Mouse (Mus musculus): ENCODE data around the gene Klhl32.
"Not testable (repeated sequence)": the region's sequence is repeated elsewhere in the genome, so short reads cannot be mapped to it uniquely, and the experiment has no call there.

Klhl32 gene

DNA sequence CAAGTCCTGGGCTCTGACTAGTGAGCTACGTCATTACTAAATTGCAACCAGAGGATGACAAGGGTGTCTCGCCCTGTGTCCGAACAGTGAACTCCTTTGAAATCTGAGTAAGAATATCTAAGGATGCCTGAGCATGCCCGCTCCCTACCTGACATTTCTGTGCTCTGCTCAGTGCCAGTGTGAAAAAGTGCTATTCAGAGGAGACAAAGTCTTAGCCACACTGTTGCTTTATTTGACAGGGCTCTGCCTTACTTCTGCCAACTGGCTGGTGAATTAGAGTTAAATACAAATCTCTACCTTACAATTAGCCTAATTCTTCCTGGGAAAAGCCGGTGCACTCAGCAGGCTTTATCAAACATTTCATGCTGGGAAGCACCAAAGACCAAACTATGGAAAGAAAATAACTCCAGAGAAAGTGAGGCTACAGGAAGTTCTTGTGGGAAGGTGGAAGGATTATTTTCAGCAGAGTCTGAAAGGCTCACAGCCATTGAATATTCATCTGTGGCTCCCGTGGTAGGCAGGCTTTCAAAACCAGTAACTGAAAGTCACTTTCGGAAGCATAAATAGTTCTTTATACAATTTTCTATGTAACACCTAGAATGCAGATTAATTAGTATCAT is 57.1 kb downstream of the Klhl32 start:
- no peak for DNase-seq

DNA sequence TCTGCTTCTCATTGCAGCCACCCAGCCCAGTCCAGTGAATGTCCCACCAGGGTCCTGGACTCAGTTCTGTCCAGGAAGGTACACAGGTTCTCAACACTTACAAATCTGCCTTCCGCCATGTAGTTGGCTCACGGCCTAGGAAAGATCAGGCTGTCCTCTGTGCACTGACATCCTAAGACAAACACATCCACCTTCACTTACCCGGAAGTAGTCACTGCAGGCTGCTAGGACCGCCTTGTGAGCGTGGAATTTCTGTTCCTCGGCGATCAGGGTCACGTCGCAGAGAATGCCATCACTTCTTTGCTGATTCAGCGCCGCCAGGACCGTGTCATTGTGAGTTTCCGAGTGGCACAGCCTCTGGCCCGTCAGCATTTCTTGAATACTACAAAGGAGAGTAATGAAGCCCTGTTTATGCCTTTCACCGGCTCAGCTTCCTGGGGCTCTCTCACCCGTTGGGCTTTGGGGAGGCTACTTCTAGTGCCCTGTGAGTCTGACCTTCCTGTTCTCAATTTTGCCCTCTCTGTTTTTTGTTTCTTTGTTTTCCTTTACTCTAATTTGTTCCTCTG is 58.4 kb downstream of the Klhl32 start:
- DNase-seq = peak; percentile 29

DNA sequence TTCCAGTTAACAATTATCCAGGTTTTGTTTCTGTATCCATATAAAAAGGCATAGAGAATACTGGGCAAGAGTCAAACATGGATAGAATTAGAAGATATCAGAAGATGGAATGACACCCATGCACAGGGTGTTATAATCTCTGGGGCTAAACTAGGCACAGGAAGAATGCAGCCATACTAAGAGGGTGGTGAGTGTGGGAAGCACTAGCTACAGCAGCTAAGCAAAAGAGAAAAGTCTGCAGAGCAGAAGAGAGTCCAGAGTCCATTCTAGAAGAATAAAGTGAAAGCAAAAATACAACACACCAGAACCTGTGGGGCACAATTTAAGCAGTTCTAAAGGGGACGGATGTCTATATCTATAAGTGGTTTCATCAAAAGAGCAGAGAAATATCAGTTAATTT is 61.6 kb downstream of the Klhl32 start:
- no peak for DNase-seq

DNA sequence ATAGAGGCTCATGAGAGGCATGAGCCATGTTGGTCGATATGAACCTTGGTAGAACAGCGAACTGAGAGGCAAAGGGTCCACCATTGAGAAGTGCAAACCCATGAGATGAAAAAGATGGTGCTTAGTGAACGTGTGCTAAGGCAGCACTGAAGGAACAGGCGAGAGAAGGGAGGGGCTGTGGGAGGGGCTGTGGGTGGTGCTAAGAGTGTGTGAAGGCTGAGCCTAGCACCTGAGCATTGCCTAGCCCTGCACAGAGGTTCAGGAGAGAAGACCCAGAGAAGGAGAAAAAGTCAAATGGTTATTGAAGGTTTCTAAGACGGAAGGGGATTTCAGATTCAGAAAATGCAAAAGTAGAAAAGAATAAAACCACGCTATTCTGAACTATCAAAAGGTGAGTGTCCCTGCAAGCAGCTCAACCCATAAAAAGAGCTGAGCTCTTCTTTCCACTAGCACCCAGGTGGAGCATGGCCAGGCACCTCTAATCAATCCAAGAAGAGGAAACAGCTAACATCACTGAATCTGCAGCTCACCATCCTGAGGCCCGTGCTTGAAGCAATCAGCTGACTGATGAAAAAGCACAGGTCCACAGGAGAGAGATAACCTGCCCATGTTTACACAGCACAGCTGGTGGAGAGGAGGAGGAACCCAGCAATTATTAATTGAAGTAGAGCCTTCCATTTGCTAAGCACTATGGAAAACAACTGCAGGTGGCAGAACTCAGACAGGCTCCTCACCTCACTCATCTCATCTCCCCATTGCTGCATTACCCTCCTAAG is 65.0 kb downstream of the Klhl32 start:
- DNase-seq = no peak

DNA sequence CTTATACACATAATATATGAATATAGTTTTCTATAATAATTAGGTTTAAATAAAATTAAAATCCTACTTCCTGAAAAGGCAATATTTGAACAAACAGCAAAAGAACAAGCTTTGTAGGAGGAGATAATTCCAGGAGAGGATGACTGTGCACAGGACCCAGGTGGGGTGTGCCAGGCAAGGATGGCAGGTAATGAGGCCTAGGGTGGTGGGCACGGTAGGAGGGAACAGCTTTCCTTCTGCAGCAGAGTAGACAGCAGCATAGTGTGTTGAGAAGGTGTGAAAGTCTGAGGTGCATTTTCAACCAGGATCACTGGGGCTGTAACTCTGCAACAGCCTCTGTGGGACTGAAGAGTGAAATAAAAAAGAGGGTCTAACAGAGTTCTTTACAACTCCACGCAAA is 85.0 kb downstream of the Klhl32 start:
- DNase-seq = no peak

DNA sequence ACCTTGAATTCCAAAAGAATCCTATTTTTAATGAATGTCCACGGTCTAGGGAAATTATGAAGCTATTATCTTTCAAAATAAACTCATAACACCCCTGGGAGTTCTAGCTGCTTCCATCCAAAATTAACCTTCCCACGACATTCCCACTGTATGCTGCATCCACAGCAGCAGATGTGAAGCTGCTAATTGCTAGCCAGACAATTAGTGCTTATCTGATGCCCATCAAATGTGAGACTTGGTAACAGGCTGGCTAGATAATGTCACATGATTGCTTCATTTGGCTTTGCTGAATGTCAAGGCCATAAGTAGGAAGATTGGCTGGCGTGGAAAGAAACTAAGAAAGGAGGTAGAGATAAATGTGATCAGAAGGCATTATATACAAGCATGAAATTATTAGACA is 85.5 kb downstream of the Klhl32 start:
- DNase-seq = peak; percentile 27

DNA sequence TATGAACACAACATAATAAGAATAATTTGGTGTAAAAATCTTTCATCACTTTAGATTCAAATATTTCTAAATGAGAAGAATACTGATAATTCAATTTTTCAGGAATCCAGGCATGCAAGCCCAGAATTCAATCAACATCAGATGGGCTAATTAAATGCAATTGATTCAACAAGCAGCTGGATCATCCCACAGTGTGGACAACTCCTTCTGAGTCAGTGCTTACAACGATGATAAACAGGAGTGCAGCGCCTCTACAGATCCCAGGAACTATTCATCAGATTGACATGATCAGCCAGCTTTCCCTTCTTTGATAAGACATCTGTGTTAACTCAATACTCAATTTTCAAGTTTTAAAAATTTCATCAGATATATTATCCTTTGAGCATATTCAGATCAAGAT is 86.4 kb downstream of the Klhl32 start:
- peak; percentile 8 for DNase-seq

DNA sequence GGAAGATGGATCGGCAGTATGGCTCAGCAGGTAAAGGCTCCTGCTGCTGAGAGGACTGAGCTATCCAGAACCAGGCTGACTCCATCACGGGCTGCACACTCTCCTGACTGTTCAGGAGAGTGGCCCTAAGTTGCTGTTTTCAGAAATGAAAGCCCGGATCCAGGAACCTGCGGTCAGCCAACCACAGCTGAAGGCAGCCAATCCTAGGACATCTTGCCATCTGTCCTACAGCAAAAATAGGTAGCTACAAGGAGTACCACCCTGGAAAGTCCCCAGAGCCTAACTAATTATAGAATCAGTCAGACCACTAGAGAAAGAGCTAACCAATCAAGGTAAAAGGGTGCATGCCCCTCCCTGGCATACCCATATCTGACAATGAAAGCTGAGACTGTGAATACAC is 87.5 kb downstream of the Klhl32 start:
- DNase-seq = no peak

DNA sequence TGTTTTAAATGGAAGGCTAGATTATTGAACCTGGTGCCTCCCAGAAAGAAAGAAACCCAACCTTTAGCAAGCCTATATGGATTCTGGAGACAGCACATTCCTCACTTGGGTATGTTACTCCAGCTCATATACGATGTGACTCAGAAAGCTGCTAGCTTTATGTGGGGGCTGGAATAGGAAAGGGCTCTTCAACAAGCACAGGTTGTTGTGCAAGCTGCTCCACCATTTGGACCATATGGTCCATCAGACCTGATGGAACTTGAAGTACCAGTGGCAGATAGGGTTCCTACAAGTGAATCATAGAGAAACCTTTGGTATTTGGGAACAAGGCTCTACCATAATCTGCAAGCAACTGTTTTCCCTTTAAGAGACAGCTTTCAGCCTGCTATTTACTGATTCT is 92.0 kb downstream of the Klhl32 start:
- no peak for DNase-seq

DNA sequence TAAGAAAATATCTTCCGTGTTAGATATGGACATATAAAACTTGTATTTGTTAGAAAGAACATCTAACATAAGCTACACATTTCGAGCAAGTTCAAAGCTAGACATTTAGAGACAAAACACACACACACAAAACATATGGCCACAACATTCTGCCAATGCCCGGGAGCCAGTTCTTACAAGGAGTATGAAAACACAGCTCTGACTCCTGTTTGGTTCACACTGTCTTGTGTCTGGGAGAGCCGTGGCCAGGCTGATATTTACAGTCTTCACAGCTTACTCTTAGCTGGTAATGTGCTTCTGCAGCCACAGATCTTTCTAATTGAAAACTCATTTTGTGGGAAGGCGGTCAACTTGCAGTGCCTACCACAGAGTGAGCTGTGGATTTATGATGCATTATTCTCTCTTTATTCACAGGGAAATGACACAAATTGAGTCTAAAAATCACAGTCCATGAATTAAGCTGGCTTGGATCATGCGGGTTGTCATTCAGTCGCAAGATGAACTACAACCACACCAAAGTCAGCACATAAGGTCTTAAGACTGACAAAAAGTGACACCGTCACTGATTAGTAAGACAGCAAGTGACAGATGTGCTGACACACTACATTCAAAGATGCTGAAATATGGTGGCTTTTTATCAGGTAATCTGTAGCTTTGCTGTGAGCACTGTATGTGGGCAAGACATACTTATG is 98.3 kb downstream of the Klhl32 start:
- DNase-seq = no peak

DNA sequence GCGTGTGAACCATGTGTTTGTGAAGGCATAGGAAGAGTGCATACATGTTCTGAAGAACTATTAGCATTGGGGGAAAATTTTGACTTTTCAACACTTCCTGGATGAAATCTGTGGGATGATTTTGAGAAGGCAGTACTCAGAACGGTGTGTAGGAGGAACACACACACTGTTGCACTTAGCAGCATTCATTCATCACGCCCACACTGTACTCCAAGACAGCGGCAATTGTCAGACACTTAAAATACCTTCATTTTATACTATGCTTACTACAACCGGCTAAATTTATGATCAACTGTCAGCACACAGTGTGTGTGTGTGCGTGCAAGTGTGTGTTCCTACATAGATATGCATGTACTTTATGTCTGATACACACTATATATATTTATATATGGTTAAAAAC is 113.8 kb downstream of the Klhl32 start:
- DNase-seq = no peak

DNA sequence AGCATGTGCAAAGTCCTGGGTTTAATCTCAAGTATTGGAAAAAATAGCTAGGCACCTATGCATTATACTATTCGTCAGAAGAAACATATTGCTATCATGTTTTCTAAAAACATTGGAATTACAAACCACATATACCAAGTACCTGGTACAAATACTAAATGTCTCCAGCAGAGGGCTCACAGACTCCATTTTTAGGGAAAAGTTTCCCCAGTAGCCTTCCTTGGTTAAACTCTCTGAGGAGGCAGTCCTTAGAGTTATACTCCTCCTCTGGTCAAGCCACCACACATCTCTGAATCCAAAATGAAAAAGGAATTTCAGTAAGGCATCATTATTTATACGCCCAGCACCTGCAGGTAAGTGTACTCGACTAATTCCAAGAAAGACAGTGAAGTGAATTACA is 130.1 kb downstream of the Klhl32 start:
- DNase-seq = peak; percentile 73

DNA sequence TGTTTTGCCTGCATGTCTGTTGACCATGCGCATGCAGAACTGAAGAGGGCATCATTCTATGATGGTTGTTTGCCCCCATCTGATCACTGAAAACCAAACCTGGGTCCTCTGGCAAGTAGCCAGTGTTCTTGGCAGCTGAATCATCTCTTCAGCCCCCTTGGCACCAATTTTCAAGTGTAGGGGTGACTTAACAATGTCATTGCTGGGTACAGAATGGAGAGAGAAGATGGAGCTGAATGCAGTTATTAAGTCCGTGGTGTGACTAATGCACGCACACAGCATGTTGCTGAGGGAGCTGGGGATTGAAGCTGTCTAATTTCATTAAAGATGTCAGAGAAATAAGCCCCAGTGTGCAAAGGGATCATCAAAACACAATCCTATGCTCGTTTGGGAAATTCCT is 135.4 kb downstream of the Klhl32 start:
- DNase-seq = no peak

DNA sequence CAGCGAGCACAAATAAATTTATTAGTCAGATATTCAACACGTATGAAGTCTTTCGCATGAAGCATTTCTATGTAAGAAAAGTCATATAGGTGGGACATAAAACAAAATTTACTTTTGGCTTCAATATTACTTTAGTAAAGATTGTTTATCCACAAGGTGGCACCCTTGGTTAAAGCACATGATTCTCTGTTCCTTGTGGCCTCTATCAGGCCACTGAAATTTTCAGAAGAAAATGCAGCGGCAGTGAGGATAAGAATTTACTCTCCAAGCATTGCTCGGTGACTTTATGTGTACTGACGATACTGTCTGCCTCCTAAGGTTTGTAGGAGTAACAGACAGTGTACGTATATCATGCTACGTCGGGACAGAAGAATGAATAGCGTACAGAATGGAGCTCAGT is 136.6 kb downstream of the Klhl32 start:
- DNase-seq = peak; percentile 23

DNA sequence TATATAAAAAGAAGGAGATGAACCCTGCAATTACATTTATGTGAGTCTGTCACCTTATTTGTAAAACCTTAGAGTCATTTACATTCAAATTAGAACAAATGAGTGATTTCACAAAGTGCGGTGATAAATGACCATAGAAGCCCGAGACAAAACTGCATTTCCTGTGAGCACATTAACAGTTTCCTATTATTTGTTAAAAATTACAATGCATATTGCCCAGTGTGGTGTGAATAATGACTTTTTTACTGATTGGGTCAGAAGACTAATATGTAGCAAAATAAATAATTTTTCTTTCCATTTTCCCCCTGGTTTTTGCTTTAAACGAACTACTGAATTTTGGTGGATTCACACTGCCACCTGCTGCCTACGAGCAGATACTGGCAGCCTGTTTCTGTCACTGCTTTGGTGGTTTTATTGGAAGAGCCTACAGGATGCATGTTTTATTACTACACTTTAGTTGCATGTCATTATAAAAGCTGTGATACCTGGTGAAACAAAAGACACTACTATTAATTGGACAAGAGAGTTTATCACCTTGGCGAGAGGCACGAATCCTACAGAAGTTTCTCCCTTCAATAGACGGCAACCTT is 152.3 kb downstream of the Klhl32 start:
- DNase-seq = peak; percentile 30

DNA sequence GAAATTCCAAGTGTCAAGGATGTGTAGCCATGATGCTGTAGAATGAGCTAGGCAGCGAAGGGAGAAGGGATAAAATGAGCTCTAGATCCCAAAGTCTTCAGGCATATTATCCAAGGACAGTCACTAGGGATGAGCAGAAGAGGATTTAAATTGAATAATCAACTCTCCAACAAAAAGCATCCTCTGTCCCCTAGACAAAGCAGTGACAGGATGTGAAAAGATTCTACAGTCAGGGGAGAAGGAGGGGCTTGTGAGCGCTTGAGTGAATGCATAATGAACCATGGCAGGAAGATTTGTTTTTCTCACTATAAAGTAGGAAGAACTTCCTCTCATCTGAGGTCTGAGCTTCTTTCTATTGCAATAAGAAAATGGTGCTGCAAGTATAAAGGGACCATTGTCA is 170.8 kb downstream of the Klhl32 start:
- peak; percentile 36 for DNase-seq

DNA sequence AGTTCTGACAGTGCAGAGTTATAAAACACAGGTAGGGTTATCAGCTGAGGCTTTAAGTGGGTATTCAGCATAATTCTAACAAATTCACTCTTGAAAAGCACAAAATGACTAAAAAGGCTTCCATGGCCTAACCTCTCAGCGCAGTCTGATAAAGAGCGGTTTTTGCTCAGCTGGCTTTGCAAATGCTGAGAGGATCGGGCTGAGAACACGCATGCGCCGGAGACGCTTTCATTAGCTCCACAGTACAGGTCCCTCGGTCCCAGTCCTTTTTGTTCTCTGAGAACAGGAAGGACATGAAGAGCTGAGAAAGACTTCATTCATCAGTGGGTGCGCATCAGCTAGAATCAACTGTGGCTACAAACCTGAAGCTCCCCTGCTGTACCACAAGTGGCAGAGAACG is 180.9 kb downstream of the Klhl32 start:
- no peak for DNase-seq

DNA sequence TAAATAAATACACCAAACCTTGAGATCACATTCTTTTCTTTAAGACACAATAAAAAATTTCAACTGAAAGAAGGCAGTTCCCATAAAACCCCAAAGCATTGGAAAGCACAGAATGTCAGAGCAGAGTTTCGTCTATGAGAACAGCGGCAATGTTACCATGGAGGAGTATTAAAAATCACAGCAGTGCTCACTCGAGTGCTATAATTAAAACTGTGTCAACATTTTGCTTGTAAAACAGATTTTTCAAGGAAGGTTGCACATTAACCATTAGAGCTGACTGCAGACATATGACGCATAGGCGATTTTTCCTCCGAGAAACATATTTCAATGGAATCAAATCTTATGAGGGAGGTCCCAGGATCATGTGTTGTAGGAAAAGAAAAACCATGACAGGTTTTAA is 191.7 kb downstream of the Klhl32 start:
- DNase-seq = no peak

DNA sequence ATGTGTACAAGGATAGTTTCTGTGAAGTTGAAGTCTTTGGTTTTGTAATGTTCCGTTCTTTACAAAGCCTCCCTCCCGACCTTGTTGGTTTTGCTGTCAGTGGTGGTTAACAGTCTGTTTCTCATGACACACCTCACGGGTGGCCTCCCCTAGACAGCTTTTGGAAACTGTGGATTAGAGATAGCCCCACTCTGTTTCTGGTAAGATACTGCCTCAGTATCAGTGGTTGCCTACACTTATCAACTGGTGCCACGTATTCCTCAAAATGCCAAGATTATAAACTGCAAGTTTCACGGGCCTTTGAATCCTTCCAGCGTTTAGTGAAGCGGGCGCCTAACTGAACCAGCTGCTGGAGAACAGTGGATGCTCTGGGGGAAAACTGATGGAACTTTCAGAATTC is 206.2 kb downstream of the Klhl32 start:
- not testable (repeated sequence) for DNase-seq

DNA sequence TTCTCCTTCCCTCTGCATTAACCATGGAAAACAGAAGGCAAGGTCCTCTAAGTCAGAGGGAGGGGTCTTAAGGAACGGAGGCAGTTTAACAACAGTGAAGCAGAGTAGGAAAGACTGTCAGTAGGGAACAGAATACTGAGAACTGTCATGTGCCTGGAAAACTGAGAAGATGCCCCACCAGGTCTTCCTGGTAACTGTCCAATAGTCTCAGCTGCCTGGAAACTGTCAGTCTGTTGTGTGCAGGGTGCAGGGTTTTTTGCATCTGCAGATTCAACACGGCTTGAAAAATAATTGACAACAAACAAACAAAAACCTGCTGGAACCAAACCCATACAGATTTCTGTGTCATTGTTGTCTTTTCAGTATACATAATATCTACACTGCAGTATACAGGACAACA is 208.6 kb downstream of the Klhl32 start:
- DNase-seq = no peak

DNA sequence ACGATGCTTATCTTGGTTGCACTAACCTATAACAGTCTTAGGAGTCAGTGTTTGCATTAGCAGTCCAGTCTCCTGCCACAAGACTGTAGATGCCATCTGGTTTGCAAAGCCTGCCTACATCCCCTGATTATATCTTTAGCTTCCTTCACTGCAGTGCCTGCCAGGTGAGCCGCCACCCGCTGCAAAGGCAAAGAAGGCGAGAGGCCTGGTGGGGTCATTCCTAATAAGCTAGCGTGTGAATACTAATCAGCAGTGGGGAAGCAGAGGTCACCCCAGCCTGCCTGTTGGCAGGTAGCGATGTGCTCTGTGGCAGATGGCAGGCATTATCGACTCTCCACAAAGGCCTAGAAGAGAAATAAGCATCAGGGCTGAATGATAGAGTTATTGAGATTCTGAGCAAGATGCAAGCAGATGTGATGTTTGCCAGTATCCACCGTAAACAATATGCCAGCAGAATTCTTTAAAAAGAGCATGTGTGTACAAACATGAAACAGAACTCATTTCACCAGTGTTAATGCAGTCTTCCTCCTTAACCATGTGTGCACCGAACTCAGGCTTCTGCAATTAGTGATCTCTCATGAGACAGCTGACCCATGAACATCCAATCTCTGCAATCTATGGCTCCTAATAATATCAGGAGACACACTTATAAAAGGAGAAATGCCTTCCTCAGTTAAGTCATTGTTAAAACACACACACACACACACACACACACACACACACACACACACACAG is 219.6 kb downstream of the Klhl32 start:
- DNase-seq = peak; percentile 28

DNA sequence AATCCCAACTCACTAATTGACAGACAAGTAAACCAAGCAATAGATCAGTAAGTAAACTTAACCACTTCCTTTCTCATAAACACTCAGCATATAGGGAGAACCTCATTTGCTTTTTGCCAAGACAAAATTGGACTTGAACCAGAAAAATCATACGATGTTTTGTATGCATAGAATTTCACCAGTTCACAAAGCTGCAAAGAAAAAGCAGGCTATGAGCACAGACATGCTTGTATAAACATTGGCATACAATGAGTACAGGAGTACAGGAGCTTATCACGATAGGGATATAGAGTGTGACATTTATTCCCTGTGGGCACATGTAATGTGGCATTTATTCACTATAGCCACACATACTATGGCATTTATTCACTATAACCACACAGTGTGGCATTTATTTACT is 220.5 kb downstream of the Klhl32 start:
- DNase-seq = no peak

DNA sequence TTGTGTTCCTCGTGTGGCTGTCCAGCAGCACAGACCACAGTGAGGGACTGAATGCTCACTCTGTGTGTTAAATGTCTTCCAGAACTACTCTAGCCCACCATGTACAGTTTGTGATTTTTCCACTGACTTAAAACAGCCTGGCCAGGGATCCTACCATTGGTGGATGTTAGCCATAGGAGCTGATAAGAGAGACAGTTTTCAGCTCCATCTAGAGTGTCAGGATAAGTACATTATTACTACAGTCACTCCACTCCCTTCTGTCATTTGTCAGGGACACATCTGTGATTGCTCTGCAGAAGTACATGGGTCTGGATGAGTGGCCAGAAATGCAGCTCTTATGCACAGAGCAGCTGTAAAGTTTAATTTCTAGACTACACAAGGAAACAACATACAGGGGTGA is 223.1 kb downstream of the Klhl32 start:
- no peak for DNase-seq

Data from retina, postnatal 1 day (tissue).